Mouse (Mus musculus) stomach, embryonic 16.5 days (tissue): ENCODE results near the gene 4930447C04Rik. TPM values are rescaled to one million over a fixed set of nuclear protein-coding genes. Genes with fewer than 3 reads are reported as not detected.

Source experiments
- ATAC-seq: fragments of 200-750 bp; cut with Nextera tagmentation; 2 replicates; pipeline ENCODE4 v1.8.0; 2017; ENCODE audit warnings: moderate number of reproducible peaks, moderate TSS enrichment; ENCODE audit not compliant: insufficient read depth, low FRiP score
- H3K27ac ChIP-seq: fragments of 300-500 bp; sonication (generic); 2 replicates; pipeline ENCODE4 v1.5.1; 2014; ENCODE audit warnings: low read length
- H3K27me3 ChIP-seq: fragments of 300-500 bp; sonication (generic); 2 replicates; pipeline ENCODE4 v1.6.1; 2014; ENCODE audit warnings: low read length, control low read depth, mixed read lengths; ENCODE audit not compliant: control insufficient read depth, insufficient read depth
- H3K36me3 ChIP-seq: fragments of 300-500 bp; sonication (generic); 2 replicates; pipeline ENCODE4 v1.6.1; 2014; ENCODE audit warnings: low read length; ENCODE audit not compliant: control insufficient read depth, insufficient read depth
- H3K4me1 ChIP-seq: fragments of 300-500 bp; sonication (generic); 2 replicates; pipeline ENCODE4 v1.6.1; 2014; ENCODE audit warnings: low read length, control low read depth, mixed read lengths; ENCODE audit not compliant: control insufficient read depth, insufficient read depth
- H3K4me2 ChIP-seq: fragments of 300-500 bp; sonication (generic); 2 replicates; pipeline ENCODE4 v1.6.1; 2014; ENCODE audit warnings: low read depth, low read length, mixed read lengths
- H3K4me3 ChIP-seq: fragments of 300-500 bp; sonication (generic); replicated peaks from 2 replicates; pipeline ENCODE4 v1.5.1; 2014; ENCODE audit warnings: mild to moderate bottlenecking, low read length
- H3K9ac ChIP-seq: fragments of 300-500 bp; sonication (generic); 2 replicates; pipeline ENCODE4 v1.6.1; 2014; ENCODE audit warnings: low read length
- H3K9me3 ChIP-seq: fragments of 300-500 bp; sonication (generic); replicated peaks from 2 replicates; pipeline ENCODE4 v1.6.1; 2016; ENCODE audit warnings: low read length, control low read depth; ENCODE audit not compliant: control insufficient read depth
- WGBS: fragments of 180-500 bp; shearing (Covaris S2); extraction: QIAGEN DNeasy Blood & Tissue Kit; methylation state at CpG from one replicate; pipeline ENCODE4 v1.1.7; 2014; 5-methylcytosine and 5-hydroxymethylcytosine counted together
- polyA plus RNA-seq: library from polyadenylated mRNA; unstranded; fragments of >200 nt; fragmentation: Nextera tagmentation; extraction: Ambion mirVana; gene quantifications from 2 replicates; pipeline ENCODE4 v1.2.1, GENCODE M21; 2015

Gene 4930447C04Rik
- polyA plus RNA-seq, 1 experiment from 2014 or later = 1.7 TPM

DNA sequence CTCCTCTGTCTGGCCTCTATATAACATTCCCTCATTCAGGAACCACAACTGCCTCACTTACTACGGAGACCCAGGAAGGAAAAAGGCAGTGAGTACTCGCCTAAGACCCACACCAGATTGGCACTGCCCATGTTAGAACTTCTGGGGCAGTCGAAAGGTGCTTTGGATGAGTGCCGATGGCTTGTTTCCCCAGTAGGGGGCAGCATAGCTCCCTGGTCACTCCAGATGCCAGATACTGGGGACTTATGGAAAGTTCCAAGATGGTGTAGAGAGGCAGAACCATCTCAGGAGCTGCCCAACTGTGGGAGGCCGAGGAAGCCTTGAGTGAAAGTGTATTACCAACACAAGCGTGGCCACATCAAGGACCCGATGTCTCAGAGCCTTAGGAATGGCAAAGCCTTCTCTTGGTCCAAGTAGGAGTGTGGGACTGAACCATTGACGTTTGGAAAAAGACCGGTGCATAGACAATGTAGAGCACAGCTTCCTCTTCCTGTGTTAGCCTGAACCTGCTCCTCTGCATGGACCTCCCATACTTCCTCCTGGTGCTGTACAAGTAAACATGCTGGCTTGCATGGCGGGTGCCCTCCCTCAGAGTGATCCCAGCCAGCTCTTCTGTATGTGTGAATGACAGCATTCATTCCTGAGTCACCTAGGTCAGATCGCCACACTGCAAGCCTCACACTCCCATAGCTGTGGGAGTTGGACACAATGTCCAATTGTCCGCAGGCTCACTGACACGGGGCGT lies 105.6 kb downstream of the 4930447C04Rik start:
- H3K36me3 ChIP-seq = no peaks in the 10 kb centered on the region
- H3K4me1 ChIP-seq = peaks cover 3% of the 10 kb centered on the region; the same call in 1 of the 2 replicates
- H3K9me3 ChIP-seq = no peaks in the 10 kb centered on the region
- H3K27me3 ChIP-seq = peaks cover 4% of the 10 kb centered on the region; the same call in 1 of the 2 replicates
- WGBS = 73% methylated on average over 14 of the region's 14 CpGs
- H3K27ac ChIP-seq = no peak overlapping the region
- ATAC-seq = no peak
- no peak overlapping the region for H3K4me2 ChIP-seq
- no peak overlapping the region for H3K4me3 ChIP-seq
- no peak overlapping the region for H3K9ac ChIP-seq

DNA sequence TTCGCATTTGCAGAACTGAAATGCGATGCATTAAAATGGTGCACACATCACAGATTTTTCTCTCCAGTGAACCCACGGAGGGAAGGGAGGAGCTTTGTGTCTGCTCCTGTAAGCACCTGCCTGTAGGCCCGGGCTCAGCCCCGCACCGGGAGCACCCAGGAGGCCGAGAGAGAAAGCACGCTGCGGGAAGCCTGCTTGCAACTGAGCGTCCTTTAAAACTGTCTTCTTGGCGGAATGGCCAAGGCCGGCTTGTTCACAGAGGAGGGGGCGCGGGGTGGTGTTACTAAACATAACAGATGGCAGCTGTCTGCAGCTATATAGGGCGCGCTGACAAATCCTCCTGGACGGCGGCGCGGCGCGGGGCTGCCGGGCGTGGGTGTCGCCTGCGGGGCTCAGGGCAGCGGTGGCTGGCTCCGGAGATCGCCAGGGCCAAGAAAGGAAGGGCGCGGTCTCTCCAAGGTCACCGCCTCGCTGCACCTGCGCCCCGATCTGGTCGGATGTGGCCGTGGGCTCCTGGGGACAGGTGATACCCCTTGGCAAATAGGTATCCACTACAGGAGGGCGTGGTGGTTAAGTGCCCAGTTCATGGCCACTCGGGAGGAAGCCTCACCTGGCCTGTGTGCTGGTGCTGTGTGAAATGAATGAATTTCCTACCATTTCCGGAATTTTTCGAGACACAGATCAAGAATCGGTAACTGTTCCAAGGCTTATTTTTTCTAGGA lies 108.7 kb downstream of the 4930447C04Rik start:
- Histone ChIP-seq H3K36me3 (no peaks in the 10 kb centered on the region), H3K27me3 (peaks cover 4% of the 10 kb centered on the region; the same call in 1 of the 2 replicates), H3K4me3 (peak overlapping the region; percentile 42), H3K9ac (peak overlapping the region; percentile 54), H3K4me2 (peak overlapping the region; percentile 65), H3K27ac (no peak overlapping the region), H3K4me1 (peaks cover 3% of the 10 kb centered on the region; the same call in 1 of the 2 replicates), H3K9me3 (no peaks in the 10 kb centered on the region)
- 7% methylated on average over 42 of the region's 42 CpGs for WGBS
- peak; percentile 33; the same call in 1 of the 2 replicates for ATAC-seq

Other genes with a start within 250 kb of the 4930447C04Rik start
- 22.9 and 23.4 TPM in 2 replicates for gene Ppm1a, start 183.3 kb downstream of the 4930447C04Rik start, polyA plus RNA-seq
- not detected in 2 replicates for gene Six6, start 882 bp downstream of the 4930447C04Rik start, polyA plus RNA-seq
- gene Six1, start 113.1 kb upstream of the 4930447C04Rik start, polyA plus RNA-seq = 0.06 and 1.9 TPM in 2 replicates
- 0.56 and 0.71 TPM in 2 replicates for gene Six4, start 172.7 kb upstream of the 4930447C04Rik start, polyA plus RNA-seq
- 24.4 and 25.9 TPM in 2 replicates for gene Mnat1, start 182.9 kb upstream of the 4930447C04Rik start, polyA plus RNA-seq